Mouse (Mus musculus) bone marrow, adult 2 months (tissue): Measurements from ENCODE around the gene Tnxb.

Source experiments
- CTCF ChIP-seq: fragments of 200-500 bp; IDR thresholded peaks from 2 replicates; pipeline ENCODE4 v1.5.1; 2011; ENCODE audit warnings: low read length, control low read depth; ENCODE audit not compliant: control insufficient read depth, insufficient read depth
- POLR2A ChIP-seq: fragments of 200-500 bp; IDR thresholded peaks from 2 replicates; pipeline ENCODE4 v1.6.1; 2011; ENCODE audit warnings: low read depth, mild to moderate bottlenecking, control low read depth, low read length, borderline replicate concordance; ENCODE audit not compliant: control insufficient read depth

DNA sequence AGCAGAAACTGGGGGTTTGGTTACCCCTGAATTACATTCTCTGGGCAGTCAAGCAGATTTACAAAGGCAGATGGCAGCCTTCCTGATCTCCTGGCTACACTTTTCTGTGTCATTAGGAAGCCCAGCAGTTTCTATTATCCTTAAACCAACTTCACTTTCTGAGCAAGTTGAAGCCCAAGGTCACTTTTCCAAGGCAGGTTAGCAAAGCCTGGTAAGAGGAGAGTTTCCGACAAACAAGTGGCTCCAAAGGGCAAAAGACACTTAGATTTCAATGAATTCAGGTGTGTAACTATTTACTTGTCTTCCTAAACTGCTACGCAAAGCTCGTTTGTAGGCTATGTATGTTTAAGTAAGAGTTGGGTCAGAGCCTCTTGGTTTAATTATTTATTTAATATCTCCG is 27.0 kb upstream of the Tnxb start:
- TF ChIP-seq POLR2A: no peak
- no peak for TF ChIP-seq CTCF
